Mouse (Mus musculus) brown adipose tissue, adult 24 weeks (tissue): ENCODE measurements at regions not wholly inside any gene's neighbourhood (a gene's known extent, or its start where the extent isn't known, plus 50 kb on each side); places are given as distances from the start of the nearest gene placed in this dataset.
"Not testable (repeated sequence)": the region's sequence is repeated elsewhere in the genome, so short reads cannot be mapped to it uniquely, and the experiment has no call there.

Experiments
- H3K27ac ChIP-seq: fragments of 200-500 bp; replicated peaks from 2 replicates; pipeline ENCODE4 v1.5.1; 2012; ENCODE audit warnings: low read depth, mild to moderate bottlenecking, low read length
- H3K4me1 ChIP-seq: fragments of 200-500 bp; 2 replicates; pipeline ENCODE4 v1.6.1; 2012; ENCODE audit warnings: low read length, mixed read lengths; ENCODE audit not compliant: control insufficient read depth, insufficient read depth, insufficient read length
- H3K4me3 ChIP-seq: fragments of 200-500 bp; 2 replicates; pipeline ENCODE4 v1.5.1; 2012; ENCODE audit warnings: low read depth, mild to moderate bottlenecking, low read length, moderate library complexity; ENCODE audit not compliant: insufficient read depth

DNA sequence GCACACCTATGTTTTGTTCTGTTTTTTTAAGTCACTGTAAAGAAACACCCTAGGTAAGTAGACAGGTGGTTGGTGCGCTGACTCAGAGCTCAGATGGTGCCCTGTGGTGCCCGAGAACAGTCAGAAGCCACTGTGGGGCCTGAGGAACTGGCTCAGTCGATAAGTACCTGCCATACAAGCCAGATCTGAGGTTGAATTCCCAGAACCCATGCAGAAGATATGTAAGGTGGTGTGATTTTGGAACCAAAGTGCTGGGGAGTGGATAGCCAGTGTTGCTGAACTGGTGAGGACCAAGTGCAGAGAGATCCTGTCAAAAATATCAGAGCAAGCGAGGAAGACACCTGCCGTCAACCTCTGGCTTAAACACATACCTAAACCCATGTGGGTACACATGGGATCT, 65.4 kb downstream of the Chst1 start:
- Histone ChIP-seq H3K27ac (no peak overlapping the region), H3K4me3 (no peak overlapping the region)

DNA sequence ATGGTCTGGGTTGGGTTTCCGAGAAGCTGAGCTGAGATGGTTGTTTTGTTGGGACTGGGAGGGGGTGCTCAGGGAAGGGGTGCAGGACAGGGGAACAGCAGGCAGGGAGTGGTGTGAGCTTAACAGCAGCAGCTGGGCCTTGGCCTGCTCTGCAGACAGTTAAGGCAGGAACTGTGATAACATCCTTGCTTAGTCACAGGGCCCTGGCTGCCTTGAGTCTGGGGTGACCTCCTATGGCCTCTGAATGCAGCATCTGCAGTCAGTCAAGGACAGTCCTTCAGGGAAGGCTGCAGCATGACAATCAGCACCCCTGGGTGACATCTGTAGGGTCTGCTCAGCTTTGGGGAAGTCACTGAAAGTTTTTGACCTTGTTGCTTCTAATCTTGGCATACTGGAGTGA, 67.7 kb downstream of the Chst1 start:
- Histone ChIP-seq H3K4me1 (no peaks in the 10 kb centered on the region), H3K27ac (no peak overlapping the region), H3K4me3 (no peak overlapping the region)

More for the DNA sequence above, 65.4 kb downstream of the Chst1 start:
- no peaks in the 10 kb centered on the region for H3K4me1 ChIP-seq

DNA sequence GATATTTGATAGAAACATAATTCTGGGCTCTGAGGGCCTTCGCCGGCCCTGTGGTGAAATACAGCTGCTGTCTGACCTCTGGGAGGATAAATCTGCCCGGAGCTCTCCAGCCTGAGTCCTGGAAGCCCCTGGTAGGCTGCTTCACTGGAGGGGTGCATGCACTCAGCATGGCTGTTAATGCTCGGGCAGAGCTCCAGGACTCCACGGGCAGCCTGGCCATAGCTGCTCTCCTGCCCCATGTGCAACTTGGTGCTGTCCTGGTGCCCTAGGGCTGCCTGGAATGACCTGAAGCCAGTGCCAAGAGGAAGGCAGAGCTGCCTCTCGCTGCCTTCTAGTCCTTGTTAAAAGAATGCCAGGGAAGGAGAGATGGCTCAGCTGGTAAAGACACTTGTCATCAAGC, 68.2 kb downstream of the Chst1 start:
- no peaks in the 10 kb centered on the region for H3K4me1 ChIP-seq
- H3K4me3 ChIP-seq: no peak overlapping the region
- no peak overlapping the region for H3K27ac ChIP-seq

DNA sequence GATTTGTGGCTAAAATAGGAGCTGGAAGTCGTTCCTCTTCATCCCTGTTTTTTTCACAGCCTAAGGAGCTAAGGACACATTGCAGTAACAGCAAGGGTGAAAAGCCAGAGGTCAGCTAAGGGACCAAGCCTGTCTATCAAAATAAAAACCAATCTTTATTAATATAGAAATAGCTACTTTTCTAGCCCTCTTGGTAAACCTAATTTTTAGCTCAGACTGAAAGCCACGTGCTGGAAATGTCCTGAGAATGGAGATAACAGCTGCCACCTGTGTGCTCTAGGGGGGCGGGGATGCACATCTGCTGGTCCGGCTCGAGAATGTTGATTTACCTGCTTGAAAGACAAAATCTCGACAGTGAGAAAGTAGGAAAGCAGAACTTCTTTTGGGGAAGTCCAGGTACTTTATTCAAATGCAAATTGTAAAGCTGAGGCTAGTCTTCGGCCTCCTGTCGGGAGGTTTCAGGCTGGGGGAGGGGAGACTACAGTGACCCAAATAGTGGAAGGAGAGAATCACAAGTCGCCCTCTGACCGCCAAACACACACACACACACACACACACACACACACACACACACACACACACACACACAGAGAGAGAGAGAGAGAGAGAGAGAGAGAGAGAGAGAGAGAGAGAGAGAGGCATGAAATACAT, 70.0 kb downstream of the Chst1 start:
- not testable (repeated sequence) for H3K4me3 ChIP-seq, H3K4me1 ChIP-seq, H3K27ac ChIP-seq

DNA sequence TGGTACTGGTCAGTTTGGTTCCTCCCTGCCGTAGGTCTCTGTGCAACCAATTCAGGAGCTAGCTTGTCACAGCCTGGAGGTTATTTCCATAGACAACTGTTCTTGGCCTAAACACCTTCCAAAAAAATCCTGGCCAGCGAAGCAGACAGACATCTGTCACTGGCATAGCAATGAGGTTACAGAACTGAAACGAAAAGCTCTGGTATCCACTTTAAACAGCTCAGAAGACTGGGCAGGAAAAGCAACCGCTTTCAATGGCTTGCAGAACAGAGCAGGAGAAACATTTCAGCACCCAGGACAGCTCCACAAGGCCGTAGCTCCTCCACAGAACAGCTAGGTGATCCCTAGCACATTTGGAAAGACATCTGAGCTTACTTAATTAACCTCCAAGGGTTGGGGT, 72.1 kb downstream of the Chst1 start:
- Histone ChIP-seq H3K4me3 (no peak overlapping the region), H3K27ac (no peak overlapping the region), H3K4me1 (no peaks in the 10 kb centered on the region)

DNA sequence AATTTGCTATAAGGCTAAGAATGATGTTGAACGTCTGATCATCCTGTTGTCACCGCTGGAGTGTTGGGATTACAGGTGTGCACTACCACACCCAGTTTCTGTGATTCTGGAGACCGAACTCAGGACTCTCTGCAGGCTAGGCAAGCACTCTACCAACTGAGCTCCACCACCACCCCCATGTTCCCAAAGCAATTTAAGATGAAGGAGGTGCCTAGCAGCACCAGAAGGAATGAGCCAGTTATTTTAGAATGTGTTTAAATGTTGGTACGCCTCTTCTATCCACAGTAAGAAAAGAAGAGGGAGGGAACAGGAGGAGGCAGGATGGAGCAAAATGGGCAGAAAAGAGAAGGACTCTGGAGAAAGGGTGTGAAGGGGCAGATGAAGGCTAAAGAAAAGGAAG, 72.6 kb downstream of the Chst1 start:
- no peak overlapping the region for H3K27ac ChIP-seq
- no peaks in the 10 kb centered on the region for H3K4me1 ChIP-seq
- H3K4me3 ChIP-seq: no peak overlapping the region

DNA sequence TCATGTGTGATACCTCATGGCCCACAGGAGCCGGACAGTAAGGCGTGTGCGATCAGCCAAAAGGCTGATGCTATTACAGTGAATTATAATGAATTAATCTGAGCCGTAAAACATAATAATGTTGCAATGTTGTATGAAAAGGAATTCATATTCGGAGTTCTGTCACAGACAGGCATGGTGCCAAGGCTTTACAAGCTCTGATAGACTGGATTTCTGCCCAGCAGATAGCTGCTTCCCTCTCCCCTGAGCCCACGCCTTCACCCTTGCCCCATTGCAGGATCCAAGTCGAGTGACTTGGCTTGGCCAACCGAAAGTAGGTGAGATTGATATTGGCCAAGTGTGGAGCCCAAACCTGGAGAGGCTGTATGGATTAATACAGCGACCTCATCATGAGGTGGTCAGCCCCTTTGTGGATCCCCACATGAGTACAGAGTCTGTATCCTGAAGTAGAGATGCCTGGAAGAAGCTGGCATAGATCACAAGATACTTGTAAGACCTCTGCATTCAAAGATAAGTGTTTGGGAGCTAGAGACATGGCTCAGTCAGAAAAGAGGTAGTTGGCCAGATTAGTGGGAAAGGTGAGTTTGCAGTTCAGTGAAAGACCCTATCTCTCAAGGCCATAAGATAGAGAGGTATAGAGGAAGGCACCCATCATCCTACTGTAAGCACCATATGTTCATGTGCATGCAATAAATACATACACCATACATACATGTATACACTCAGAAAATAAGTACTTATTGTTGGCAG, 73.7 kb downstream of the Chst1 start:
- no peak overlapping the region for H3K27ac ChIP-seq
- no peak overlapping the region for H3K4me3 ChIP-seq
- no peaks in the 10 kb centered on the region for H3K4me1 ChIP-seq

DNA sequence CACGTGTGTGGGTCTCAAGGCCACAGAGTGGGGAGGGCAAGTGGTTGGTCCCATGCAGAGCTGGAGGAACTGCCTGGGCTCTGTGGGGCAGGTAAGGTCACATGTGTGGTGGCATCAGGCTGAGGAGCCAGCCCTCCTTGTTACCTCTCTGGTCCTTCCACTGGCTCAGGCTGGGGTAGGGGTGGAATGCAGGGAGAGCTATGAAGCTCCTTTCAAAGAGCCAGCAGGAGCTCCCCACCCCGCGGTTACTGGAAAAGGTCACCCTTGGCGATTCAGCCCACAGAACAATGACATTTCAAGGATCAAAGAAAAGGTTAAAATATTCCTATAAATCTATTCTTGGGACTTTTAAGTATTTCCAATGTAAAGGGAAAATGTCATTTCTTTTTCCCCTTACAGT, 74.4 kb downstream of the Chst1 start:
- H3K27ac ChIP-seq: no peak overlapping the region
- H3K4me1 ChIP-seq: no peaks in the 10 kb centered on the region
- H3K4me3 ChIP-seq: no peak overlapping the region

DNA sequence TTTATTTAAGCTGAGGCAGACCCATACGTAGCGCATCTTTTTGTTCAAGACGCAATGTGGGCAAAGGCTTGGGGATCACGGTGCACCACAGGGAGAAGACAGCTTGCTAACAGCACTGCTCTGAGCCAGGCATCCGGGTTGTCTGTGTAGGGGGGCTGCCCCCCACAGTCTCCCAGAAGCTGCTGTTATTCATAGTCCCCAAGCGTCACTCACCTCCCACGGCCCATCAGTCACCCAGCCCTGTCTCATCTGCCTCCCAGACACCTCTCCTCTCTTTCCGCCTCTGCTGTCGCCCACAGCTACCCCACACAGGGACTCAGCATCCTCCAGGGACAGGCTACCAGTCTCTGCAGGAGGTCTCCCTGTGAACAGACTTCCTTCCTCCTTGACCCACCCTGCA, 75.7 kb downstream of the Chst1 start:
- H3K4me3 ChIP-seq: no peak overlapping the region
- H3K27ac ChIP-seq: no peak overlapping the region
- H3K4me1 ChIP-seq: no peaks in the 10 kb centered on the region

DNA sequence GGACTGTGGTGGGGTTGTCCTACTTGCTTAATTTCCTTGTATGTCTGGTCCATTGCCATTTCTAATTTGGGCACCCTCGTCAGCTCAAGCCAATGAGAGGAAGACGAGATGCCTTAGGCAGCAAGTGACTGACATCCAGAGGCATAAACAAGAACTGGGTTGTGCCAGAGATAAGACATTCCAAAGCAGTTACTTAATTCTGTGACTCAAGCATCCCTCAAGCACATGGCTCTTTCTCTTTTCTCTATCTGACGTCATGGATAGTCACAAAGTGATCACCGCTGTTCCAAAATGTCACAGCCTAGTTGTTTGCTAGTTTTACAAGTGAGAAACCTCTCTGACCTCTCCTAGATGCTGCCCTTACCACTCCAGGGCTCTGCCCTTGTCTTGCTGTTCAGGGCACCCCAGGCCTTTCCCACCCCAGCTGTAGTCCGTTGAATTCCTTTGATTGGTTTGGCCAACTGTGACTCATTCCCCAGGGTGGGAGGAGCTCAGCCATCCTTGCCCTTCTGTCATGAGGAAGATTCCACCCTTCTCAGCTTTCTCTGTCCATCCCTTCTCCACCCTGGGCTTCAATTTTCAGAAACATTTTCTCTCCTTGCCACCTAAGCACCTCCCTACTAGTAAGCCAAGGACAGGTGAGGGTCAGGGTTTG, 78.9 kb downstream of the Chst1 start:
- H3K4me3 ChIP-seq: no peak overlapping the region
- H3K4me1 ChIP-seq: no peaks in the 10 kb centered on the region
- H3K27ac ChIP-seq: no peak overlapping the region

DNA sequence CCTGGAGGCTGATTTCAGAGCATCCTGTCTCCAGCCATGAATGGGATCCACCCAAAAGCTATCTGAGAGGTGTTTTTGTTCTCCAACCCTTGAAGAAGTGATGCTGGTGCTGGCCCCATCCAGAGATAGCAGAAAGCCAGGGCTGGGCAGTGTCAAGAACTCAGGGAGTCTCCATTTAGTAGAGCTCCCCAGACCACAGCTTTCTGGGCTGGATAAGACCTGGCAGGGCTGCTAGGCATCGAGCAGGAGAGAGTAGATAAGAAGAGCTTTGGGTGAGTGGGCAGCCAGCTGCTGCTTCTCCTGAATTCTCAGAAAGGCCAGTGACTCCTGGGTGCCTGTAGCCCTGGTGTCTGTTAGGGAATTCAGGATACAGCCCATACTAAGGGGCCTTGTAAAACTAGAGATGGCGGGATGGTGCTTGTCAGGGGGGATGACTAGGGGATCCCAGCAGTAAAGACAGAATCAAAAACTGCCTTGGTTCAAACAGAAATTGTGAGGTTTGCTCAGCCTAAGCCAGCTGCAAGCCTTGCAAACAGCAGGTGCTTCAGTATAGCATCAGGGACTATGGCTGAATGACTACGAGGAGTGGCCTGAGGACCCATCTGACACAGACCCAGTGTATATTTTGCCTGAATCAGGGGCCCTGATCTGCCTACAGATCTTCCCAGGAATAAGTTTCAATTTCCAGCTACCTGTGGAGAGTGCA, 79.6 kb downstream of the Chst1 start:
- Histone ChIP-seq H3K4me3 (no peak overlapping the region), H3K27ac (no peak overlapping the region), H3K4me1 (no peaks in the 10 kb centered on the region)

DNA sequence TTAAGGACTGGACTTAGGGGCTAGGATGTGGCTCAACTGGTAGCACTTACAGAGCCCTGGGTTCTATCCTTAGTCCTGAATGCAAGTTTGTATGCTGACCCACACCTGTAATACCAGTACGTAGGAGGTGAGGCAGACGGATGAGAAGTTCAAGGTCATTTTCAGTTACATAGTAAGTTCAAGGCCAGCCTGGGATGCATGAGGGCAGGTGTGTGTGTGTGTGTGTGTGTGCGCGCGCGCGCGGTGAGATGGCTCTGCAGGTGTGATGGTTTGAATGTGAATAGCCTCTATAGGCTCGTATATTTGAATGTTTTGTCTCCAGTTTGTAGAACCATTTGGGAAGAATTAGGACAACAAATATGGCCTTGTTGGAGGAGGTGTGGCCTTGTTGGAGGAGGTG, 82.7 kb downstream of the Chst1 start:
- Histone ChIP-seq H3K4me3 (no peak overlapping the region), H3K27ac (no peak overlapping the region), H3K4me1 (no peaks in the 10 kb centered on the region)

DNA sequence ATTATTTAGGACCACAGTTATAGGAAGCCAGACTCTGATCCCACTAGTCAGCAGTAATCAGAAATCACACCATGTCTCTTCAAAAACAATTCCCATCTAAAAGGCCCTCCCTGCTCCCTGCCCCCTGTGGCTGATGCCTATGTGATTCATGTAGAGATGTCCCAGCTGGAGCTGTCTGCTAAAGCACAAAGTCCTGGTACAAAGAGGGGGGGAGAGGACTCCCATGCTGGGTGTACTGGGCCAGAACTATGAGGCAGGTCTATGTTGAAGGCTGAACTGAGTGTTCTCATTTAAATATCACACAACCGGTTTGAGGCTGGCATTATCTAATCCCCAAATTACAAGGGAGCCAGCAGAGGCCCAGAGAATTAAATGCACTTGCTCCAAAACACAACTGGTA, 88.2 kb downstream of the Chst1 start:
- no peak overlapping the region for H3K27ac ChIP-seq
- H3K4me1 ChIP-seq: no peaks in the 10 kb centered on the region
- H3K4me3 ChIP-seq: no peak overlapping the region

DNA sequence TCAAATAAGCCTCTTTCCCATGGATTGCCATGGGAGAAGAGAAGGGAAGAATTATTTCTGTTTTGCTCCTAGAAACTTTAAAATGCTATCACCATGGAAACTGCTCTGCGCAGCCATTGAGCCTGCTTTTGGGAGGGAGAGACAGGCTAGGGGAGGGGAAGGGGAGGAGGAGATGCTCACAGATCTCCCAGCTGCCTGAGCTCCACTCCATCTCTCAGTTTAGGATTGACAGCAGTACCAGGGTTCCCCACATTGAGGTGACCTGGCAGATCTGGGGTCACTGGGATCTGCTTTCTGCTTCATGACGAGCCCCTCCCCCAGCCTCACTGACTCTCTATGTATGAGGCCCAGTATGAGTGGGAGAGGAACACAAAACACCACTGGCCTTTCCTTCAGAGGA, 89.7 kb downstream of the Chst1 start:
- no peaks in the 10 kb centered on the region for H3K4me1 ChIP-seq
- H3K4me3 ChIP-seq: no peak overlapping the region
- H3K27ac ChIP-seq: no peak overlapping the region

DNA sequence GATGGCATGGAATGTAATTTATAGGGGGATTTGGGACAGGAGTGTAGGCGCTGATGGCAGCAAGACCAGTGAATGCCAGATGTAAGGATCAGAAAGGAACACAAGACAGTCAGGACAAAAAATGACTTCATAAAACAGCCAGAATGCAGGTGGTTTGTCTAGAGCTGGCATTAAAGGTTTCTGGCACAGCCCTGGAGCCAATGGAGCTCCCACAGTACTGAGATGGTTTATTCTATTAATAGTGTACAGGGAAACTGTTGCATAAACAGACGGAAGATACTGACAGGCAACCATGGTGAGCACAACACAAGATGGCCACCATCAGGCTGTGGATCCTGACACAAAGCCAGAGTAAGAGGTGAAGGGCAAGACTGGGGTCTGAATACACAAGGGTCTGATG, 90.8 kb downstream of the Chst1 start:
- Histone ChIP-seq H3K27ac (no peak overlapping the region), H3K4me1 (no peaks in the 10 kb centered on the region), H3K4me3 (no peak overlapping the region)
